Mouse (Mus musculus): ENCODE results near the gene Naa40.

GRCm38 (mm10) chr19:7224253-7224652 is 16.7 kb downstream of the Naa40 start:
- TF ChIP-seq CTCF (IDR thresholded peaks at IDR 0.05; ENCODE audit: extremely low read depth, insufficient read depth, insufficient read length, insufficient replicate concordance): no peak
- no peak for TF ChIP-seq POLR2A (IDR thresholded peaks at IDR 0.05; ENCODE audit: low read depth, low read length)

Measured in spleen, adult 2 months (tissue).